Mouse (Mus musculus): ENCODE results near the gene Apc2. TPM values are rescaled to one million over a fixed set of nuclear protein-coding genes. Genes with fewer than 3 reads are reported as not detected.

Apc2 gene
- 1 to 10 TPM in 1 of 2 experiments, under 1 TPM in 1; 0.09 to 1.0 TPM for total RNA-seq (2023)

DNA sequence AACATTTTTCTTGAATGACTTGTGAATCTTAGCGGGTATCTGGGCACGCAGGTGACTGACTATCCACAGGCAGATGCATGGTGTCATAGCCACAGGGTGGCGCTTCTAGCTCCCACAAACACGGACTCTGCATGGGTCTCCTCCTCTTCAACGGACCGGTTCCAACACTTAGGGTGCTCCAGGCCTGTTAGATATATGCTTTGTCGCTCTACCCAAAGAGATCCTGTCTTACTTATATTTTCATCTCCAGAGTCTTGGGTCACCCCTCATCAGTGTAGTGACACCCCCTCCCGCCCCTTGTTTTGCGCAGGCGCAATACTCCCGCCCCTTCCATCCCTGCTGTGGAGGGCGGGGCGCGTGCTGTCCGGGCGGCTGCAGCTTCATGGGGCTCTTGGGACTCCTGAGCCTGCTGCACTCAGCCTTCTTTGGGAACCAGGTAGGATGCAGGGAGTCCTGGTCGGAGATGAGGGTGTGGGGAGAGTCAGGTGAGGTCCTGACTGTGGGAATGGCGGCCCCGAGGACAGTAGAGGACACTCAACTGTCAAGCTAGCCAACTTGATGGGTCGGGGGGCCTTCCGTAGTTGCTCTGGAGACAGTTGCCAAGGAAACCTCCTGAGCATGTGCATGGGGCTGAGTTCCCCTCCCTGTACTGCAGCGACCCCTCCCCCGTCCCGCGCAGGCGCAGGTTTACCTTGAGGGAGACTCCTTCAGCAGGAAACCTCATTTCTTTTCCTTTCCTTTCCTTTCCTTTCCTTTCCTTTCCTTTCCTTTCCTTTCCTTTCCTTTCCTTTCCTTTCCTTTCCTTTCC, at the start of gene Apc2:
TSS of gene Apc2 (plus strand) at position 360 of the 808 bp plus-strand sequence.

DNA sequence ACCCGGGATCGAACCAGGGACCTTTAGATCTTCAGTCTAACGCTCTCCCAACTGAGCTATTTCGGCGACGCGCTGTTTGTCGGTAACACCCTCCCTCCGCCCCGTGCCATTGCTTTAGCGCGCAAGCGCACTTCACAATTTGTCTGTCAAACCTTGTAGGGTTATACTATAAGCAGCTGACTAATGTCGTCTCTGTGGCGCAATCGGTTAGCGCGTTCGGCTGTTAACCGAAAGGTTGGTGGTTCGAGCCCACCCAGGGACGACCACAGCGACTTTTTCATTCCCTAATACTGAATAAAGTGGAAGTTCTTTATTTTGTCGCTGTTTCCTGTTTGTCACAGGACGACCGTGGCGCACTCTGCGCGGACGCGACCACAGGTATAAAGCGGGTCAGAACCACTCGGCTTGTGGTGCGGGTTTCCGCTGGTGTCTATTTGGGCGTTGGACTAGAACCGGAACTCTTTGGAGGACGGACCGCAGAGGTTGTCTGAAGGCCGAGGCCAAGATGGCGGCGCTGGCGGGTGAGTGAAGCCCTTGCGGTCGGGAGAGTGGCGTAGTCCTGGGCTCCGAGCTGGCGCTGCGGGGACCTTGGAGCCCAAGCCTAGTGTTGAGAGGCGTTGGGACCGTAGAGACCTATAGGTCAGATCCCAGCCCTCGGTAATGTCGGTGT, 46.7 kb upstream of the Apc2 start, which contains the start of gene Ndufs7:
TSS of gene Ndufs7 (plus strand) at position 151 of the 670 bp plus-strand sequence.

DNA sequence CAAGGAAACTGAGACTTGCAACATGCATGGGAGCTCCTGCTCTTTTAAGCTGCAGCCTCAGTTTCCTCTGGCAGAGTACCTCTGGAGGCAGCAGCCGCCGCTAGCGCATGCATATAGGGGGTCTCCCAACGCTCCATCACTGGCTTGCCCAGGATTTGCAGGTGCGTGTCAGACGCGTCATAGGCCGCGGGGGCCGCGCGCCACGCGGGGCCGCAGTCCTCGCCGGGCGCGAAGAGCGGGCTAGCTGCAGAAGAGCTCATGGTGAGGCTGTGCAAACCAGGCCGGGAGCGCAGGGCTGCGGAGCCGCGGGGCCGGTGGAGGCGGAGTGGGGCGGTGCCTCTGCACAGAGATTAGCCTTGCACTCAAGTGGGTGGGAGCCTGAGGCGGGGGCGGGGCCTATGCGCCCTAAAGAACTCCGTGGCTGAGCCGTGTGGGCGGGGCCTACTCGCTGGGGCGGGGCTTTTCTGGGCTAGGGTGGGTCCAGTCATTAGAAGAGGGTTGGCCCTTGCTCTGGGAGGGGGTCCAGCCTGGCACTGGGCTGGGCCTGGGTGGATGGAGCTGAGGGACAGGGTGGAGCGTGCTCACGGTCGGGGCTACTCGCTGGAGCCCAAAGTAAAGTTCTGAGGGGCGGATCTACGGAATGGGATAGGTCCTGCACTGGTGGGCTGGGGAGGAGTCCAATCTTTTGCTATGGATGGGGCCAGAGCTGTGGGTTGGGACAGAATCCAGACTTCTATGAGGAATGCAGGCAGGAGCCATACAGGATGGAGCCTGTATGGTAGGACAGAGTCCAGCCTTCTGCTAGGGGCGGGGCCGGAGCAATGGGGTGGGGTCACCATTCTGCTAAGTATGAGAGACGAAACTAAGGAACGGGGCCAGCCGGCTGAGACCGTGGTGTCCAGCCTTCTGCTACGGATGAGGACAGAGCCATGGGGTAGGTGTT, 34.9 kb upstream of the Apc2 start, which contains the start of the genes Gamt and Dazap1:
TSS of gene Gamt (minus strand) at position 371 of the 943 bp plus-strand sequence.
TSS of gene Dazap1 (plus strand) at position 845 of the 943 bp plus-strand sequence.

DNA sequence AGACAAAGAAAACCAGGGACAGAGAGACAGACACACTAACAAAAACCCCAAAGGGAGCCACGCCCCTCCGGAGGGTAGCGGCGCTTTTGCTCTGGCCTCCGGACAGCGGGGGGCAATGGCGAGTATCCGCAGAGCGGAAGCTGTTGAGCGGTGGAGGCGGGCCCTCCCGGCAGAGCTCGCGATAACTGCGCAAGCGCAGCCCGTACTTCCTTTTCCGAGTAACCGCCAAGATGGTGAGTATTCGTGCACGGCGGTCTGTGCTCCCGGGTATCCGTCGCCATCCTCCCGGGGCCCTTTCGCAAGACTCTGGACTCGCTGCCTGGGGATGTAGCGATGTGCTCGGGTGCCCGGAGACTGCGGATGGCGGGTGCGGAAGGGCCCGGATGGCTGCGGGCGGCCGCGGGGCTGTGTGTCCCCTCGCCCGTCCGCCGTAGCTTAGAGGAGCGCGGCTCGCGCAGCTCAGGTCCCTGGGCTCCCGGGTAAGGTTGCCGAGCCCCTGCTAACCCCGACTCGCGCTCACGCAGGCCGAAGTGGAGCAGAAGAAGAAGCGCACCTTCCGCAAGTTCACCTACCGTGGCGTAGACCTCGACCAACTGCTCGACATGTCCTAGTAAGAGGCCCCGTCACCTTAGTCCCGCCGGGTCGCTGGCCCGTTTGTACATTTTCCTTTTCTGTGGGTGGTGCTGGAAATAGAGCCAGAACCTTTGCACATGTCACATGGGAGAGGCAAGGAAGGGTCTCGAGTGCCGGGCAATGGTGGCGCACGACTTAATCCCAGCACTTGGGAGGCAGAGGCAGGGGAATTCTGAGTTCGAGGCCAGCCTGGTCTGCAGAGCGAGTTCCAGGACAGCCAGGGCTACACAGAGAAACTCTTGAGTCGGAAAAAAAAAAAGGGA, 3.3 kb upstream of the Apc2 start, which contains the start of gene Rps15:
TSS of gene Rps15 (plus strand) at position 203 of the 896 bp plus-strand sequence.

DNA sequence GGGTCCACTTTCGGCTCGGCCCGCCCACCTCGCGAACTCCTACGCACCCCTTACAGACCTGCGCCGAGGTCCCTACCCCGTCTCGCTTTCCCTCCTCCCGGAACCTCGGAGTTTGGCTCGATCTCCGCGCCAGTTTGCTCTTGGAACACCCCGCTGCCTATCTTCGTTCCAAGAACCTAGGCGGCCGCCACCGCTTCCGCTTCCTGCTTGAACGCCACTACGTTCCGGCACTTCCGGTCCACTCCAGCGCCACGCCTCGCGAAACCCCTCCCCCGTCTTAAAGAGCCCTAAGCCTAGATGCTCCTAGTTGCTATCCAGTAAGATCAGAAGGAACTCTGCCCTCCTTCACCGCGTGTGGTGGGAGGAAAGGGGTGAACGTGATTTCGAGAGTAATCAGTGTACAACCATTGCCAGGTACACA, 24.6 kb downstream of the Apc2 start, which contains the start of gene 2310011J03Rik:
TSS of gene 2310011J03Rik (minus strand) at position 198 of the 421 bp plus-strand sequence.

DNA sequence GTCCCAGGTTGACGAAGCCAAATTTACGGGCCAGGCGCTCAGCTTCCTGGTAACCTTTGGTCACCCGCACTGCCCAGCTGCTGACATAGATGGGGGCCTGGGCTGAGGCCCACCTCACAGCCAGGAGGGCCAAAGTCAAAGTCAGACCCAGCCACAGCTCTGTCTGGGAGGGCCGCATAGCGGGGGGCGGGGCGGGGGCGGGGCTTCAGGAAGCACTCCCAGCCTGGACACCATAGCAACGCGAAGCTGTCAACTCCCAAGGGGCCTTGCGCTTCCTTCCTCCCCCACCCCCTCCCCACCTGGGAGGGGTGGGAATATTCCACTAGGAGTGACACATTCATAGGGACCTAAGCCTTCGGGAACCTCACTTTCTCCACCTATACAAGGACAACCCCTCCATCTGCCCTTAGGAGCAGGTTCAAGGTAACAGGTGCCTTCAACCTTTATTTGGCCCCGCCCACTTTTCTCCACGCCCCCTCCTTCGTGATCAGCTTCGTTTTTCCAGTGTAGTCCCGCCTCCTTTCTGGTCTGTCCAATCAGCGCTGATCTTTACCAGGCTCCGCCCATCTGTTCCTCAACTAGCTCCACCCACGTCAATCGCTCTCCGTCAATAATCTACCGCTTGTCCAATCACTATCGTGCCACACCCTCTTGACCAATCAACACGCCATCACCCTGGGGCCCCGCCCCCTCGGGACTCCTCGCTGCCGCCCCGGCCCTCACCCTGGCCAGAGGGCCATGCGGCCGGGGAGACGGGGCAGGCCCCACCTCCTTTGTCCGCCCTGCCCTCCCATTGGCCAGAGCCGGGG, 33.7 kb downstream of the Apc2 start, which contains the start of the genes Pcsk4 and Reep6:
TSS of gene Pcsk4 (minus strand) at position 226 of the 809 bp plus-strand sequence.
TSS of gene Reep6 (plus strand) at position 681 of the 809 bp plus-strand sequence.

DNA sequence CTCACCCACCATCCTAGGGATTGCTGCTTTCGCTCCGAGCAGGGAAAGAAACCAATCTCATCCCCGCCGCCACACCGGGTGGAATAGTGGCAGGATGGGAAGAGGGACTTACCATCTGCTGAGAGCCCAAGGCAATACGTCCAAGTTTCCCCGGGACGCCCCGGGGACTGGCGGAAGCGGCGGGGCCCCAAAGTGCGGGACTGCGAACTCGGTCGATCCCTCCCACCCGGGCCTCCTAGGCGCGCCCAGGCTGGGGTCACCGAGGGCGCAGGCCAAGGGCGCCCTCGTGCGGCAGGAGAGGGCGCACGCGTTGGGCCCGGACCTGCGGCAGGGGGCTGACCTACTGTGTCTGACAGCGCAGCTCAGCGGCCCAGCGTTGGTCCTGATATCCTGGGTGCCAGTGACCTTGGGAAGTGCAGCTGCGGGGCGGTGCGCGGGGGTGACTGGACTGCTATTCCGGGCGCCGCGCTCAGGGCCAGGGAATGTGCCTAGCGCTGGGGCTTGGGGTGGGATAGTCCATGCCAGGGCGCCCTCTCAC, 52.5 kb downstream of the Apc2 start, which contains the start of gene Adamtsl5:
TSS of gene Adamtsl5 (minus strand) at position 169 of the 538 bp plus-strand sequence.

DNA sequence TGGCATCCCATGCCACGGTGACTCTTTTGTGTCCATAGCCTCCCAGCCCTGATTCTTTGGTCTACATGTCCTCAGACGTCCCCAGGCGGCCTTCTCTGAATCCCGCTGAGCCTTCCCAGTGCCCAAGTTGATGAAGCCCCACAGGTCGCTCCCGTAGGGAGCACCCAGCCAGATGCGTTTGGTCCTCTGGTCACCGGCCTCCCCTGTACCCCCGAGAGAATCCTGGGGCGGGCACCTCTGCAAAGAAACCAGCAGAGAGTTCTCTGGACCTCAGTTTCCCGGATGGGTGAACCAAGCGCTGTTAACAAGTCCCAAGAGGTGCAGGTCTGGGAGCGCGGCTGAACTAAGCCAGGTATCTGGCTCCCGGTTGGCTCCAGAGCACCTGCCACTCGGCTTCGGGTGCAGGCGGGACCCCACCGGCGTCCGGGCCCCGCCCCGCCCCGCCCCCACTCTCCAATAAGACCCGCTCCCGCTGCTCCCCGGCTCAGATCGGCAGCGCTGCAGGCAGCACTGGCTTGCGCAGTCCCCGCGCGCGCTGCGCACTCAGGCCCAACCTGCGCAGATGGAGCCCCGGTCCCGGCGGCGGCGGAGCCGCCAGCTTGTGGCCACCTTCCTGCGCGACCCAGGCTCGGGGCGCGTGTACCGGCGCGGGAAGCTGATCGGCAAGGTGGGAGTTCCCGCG, 60.4 kb downstream of the Apc2 start, which contains the start of gene Plk5:
TSS of gene Plk5 (plus strand) at position 459 of the 682 bp plus-strand sequence.

Other genes starting within 250 kb of the Apc2 start
- 100 to 1,000 TPM; 155 to 180 TPM for gene Gpx4, start 248.8 kb upstream of the Apc2 start, total RNA-seq (2023)
- gene Sbno2, start 190.4 kb upstream of the Apc2 start, total RNA-seq (2023): 10 to 100 TPM; 97.7 to 98.5 TPM
- 100 to 1,000 TPM; 136 to 156 TPM for gene Stk11, start 180.2 kb upstream of the Apc2 start, total RNA-seq (2023)
- 100 to 1,000 TPM; 157 to 178 TPM for gene Atp5d, start 157.3 kb upstream of the Apc2 start, total RNA-seq (2023)
- gene Cbarp, start 155.1 kb upstream of the Apc2 start, total RNA-seq (2023): 10 to 100 TPM; 28.2 to 29.0 TPM
- 100 to 1,000 TPM; 102 to 113 TPM for gene Midn, start 147.7 kb upstream of the Apc2 start, total RNA-seq (2023)
- 100 to 1,000 TPM; 113 to 134 TPM for gene Cirbp, start 130.0 kb upstream of the Apc2 start, total RNA-seq (2023)
- 10 to 100 TPM; 15.1 to 16.3 TPM for gene 1600002K03Rik, start 123.0 kb upstream of the Apc2 start, total RNA-seq (2023)
- gene Efna2, start 116.5 kb upstream of the Apc2 start, total RNA-seq (2023): under 1 TPM; 0.27 to 0.41 TPM
- 10 to 100 TPM; 76.1 to 76.3 TPM for gene Mum1, start 69.5 kb upstream of the Apc2 start, total RNA-seq (2023)
- 100 to 1,000 TPM in 1 of 2 experiments, 10 to 100 TPM in 1; 99.2 to 104 TPM for gene Ndufs7, start 46.9 kb upstream of the Apc2 start, total RNA-seq (2023)
- not detected for gene Gamt, start 35.0 kb upstream of the Apc2 start, total RNA-seq (2023)
- 100 to 1,000 TPM; 175 to 182 TPM for gene Dazap1, start 34.5 kb upstream of the Apc2 start, total RNA-seq (2023)
- 1,000 to 10,000 TPM; 3,585 to 3,724 TPM for gene Rps15, start 3.5 kb upstream of the Apc2 start, total RNA-seq (2023)
- 10 to 100 TPM; 25.0 to 28.7 TPM for gene 2310011J03Rik, start 24.6 kb downstream of the Apc2 start, total RNA-seq (2023)
- 1 to 10 TPM; 2.9 to 3.1 TPM for gene Pcsk4, start 33.5 kb downstream of the Apc2 start, total RNA-seq (2023)
- under 1 TPM in 1 of 2 experiments, not detected in 1; 0.90 TPM for gene Reep6, start 34.0 kb downstream of the Apc2 start, total RNA-seq (2023)
- gene Adamtsl5, start 52.4 kb downstream of the Apc2 start, total RNA-seq (2023): not detected
- not detected for gene Plk5, start 60.5 kb downstream of the Apc2 start, total RNA-seq (2023)
- gene Mex3d, start 91.7 kb downstream of the Apc2 start, total RNA-seq (2023): 1 to 10 TPM; 8.0 to 8.7 TPM
- gene Mbd3, start 103.6 kb downstream of the Apc2 start, total RNA-seq (2023): 100 to 1,000 TPM; 107 to 120 TPM
- gene Uqcr11, start 110.9 kb downstream of the Apc2 start, total RNA-seq (2023): 10 to 100 TPM; 63.7 to 70.9 TPM
- gene Tcf3, start 137.7 kb downstream of the Apc2 start, total RNA-seq (2023): 10 to 100 TPM; 98.1 to 99.2 TPM
- gene Onecut3, start 198.9 kb downstream of the Apc2 start, total RNA-seq (2023): not detected
- not detected for gene Atp8b3, start 243.1 kb downstream of the Apc2 start, total RNA-seq (2023)

All from T-cell, adult 66 days (primary cell).